Mouse (Mus musculus) ES-Bruce4 (cell line): ENCODE data around the gene Xrcc3.

ENCODE experiments used
- EP300 ChIP-seq: IDR thresholded peaks from 2 replicates; pipeline ENCODE4 v1.6.1; 2011; ENCODE audit warnings: low read depth, low read length; ENCODE audit not compliant: insufficient read depth
- POLR2A ChIP-seq: IDR thresholded peaks from one replicate; pipeline ENCODE4 v1.8.1; 2011; ENCODE audit warnings: low read length; ENCODE audit not compliant: insufficient read depth

DNA sequence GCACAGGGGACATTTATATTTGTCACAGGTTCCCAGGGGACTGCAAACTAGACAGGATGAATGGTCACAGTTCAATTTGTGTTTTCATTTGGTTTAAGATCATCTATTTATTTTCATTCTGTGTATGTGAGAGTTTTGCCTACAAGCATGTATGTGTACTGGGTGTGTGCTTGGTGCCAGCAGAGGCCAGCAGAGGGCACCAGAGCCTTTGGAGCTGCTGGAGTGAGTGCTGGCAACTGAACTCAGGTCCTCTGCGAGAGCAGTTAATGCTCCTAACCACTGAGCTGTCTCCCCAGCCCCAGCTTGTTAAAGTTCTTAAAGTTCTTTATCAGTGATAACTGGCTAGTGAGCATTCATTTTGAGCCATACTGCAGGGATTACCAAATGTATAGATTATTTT is 34.1 kb downstream of the Xrcc3 start:
- TF ChIP-seq EP300 (no peak), POLR2A (no peak)
